Mouse (Mus musculus) midbrain, embryonic 13.5 days (tissue): Measurements from ENCODE around the gene 4931408C20Rik. TPM values are rescaled to one million over a fixed set of nuclear protein-coding genes. Genes with fewer than 3 reads are reported as not detected.

ENCODE experiments used
- ATAC-seq: fragments of 200-750 bp; cut with Nextera tagmentation; 2 replicates; pipeline ENCODE4 v1.8.0; 2017; ENCODE audit warnings: mild to moderate bottlenecking, moderate TSS enrichment, moderate library complexity
- H3K27ac ChIP-seq: fragments of 300-500 bp; sonication (generic); 2 replicates; pipeline ENCODE4 v1.5.1; 2015; ENCODE audit warnings: inconsistent platforms, mild to moderate bottlenecking, moderate library complexity
- H3K27me3 ChIP-seq: fragments of 300-500 bp; sonication (generic); 2 replicates; pipeline ENCODE4 v1.6.1; 2015; ENCODE audit warnings: mild to moderate bottlenecking, inconsistent platforms
- H3K36me3 ChIP-seq: fragments of 300-500 bp; sonication (generic); 2 replicates; pipeline ENCODE4 v1.6.1; 2015; ENCODE audit warnings: mild to moderate bottlenecking, inconsistent platforms
- H3K4me1 ChIP-seq: fragments of 300-500 bp; sonication (generic); replicated peaks from 2 replicates; pipeline ENCODE4 v1.6.1; 2015; ENCODE audit warnings: inconsistent platforms
- H3K4me2 ChIP-seq: fragments of 300-500 bp; sonication (generic); replicated peaks from 2 replicates; pipeline ENCODE4 v1.6.1; 2015; ENCODE audit warnings: moderate library complexity, mild to moderate bottlenecking, inconsistent platforms
- H3K4me3 ChIP-seq: fragments of 300-500 bp; sonication (generic); replicated peaks from 2 replicates; pipeline ENCODE4 v1.5.1; 2015; ENCODE audit warnings: mild to moderate bottlenecking, inconsistent platforms
- H3K9ac ChIP-seq: fragments of 300-500 bp; sonication (generic); replicated peaks from 2 replicates; pipeline ENCODE4 v1.6.1; 2015; ENCODE audit warnings: mild to moderate bottlenecking, inconsistent platforms
- H3K9me3 ChIP-seq: fragments of 300-500 bp; sonication (generic); 2 replicates; pipeline ENCODE4 v1.6.1; 2016; ENCODE audit warnings: mild to moderate bottlenecking, inconsistent platforms
- WGBS: fragments of 180-500 bp; shearing (Covaris S2); methylation state at CpG from one replicate; pipeline ENCODE4 v1.1.7; 2015; 5-methylcytosine and 5-hydroxymethylcytosine counted together
- polyA plus RNA-seq: library from polyadenylated mRNA; unstranded; fragments of >200 nt; fragmentation: Nextera tagmentation; extraction: Ambion mirVana; gene quantifications from 2 replicates; pipeline ENCODE4 v1.2.1, GENCODE M21; 2015

The 4931408C20Rik gene
- not detected in 2 replicates for polyA plus RNA-seq

DNA sequence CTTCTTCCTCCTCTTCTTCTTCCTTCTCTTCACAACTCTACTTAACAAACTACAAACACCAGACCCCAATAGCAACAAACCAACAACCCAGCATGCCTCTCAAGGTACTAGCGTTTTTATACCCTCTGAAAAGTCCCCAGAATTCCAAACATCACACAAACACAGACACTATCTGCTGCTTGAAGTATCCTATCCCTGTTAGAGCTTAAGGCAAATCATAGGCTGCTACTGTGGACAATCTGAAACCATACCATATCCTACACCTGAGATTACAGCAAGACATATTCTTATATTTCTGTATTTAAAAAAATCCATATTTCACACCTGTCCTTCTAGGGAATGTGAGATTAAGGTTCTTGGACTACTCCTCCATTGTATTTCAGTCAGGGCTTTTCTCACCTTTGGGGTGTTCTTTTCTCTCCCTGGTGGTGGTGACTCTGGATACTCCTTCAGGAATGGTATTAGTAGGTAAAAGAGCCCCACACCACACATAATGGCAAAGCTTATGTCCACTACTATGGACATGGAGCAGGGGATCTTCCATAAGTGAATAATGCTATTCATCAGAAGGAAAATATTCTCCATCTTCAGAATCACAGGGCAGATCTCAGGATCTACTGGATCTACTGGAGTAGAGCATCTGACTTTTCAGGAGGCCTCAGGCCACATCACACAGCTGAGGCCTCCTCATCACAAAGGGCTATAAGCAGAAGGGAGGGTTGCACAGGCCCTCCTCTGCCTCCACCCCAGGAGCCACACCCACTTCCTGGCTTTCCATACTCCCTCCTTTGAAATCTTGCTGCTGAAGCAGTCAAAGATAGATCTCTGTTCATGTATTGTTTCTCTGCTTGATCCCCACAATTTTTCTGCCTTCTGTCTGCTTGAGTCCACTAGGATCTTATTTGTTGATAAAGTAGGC lies at the start of gene 4931408C20Rik:
Gene 4931408C20Rik, minus strand, starts transcription at position 619 of the 919 bp plus-strand sequence.
- Histone ChIP-seq H3K9me3 (no peaks in the 10 kb centered on the region), H3K36me3 (no peaks in the 10 kb centered on the region), H3K4me2 (no peak within 1 kb of the TSS), H3K27ac (no peak within 1 kb of the TSS), H3K4me3 (no peak within 1 kb of the TSS), H3K27me3 (no peaks in the 10 kb centered on the region), H3K9ac (no peak within 1 kb of the TSS), H3K4me1 (no peaks in the 10 kb centered on the region)
- 53% methylated on average over 1 of the region's 1 CpGs for whole genome bisulfite sequencing
- peak; percentile 90 for ATAC-seq

DNA sequence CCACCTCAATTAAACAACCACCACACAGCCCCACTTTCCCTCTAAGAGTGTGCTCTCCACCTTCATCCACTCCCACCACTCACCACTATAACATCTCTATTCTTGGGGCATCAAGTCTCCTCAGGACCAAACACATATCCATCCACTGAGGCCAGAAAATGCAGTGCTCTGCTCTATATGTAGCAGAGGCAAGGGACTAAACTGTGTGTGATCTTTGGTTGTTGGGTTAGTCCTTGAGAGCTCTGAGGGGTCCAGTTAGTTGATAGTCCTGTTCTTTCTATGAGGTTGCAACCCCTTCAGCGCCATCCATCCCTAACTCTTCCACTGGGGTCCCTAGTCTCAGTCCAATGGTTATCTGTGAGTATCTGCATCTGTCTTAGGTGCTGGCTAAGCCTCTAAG lies 666 bp upstream of the 4931408C20Rik start:
- ATAC-seq, result peak; percentile 86
- H3K9me3 ChIP-seq, result no peaks in the 10 kb centered on the region
- H3K4me3 ChIP-seq, result no peak overlapping the region
- H3K4me2 ChIP-seq, result no peak overlapping the region
- H3K36me3 ChIP-seq, result no peaks in the 10 kb centered on the region
- no peak overlapping the region for H3K27ac ChIP-seq
- H3K4me1 ChIP-seq, result no peaks in the 10 kb centered on the region
- H3K27me3 ChIP-seq, result no peaks in the 10 kb centered on the region
- 74% methylated on average over 1 of the region's 1 CpGs for WGBS
- no peak overlapping the region for H3K9ac ChIP-seq

DNA sequence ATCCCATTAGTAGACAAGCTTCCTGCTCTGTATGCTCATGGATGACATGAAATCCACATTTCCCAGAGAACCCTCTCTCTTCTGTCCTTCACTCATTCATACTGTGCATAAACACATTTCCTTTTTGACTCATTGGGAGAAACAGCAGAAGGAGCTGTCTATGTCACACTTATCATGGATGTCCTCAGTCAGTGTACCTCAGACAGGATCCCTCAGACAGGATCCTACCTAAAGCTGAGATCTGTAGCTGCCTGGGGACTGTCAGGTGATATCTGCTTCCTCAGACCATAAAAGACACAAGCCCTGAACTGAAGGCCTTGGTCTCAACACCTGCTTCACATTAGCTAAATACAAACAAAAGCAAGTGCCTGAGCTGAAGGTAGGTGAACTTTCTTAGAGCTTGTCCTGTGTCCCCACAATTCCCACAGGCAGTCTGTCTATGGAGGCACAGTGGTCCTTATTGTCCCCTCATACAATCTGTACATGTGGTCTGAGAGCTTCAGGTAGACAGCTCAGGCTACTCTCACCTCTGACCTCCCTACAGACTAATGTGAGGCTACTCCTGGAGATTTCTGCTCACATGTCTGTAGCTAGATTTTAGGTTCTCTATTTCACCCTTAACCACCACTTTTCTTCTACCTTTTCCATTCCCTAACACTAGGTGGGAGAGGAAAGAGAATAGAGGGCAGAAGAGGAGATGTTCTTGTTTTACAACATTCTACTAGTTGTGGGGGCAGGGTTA lies 1.1 kb downstream of the 4931408C20Rik start:
- Histone ChIP-seq H3K9me3 (no peaks in the 10 kb centered on the region), H3K4me2 (no peak overlapping the region), H3K4me1 (no peaks in the 10 kb centered on the region), H3K27me3 (no peaks in the 10 kb centered on the region), H3K27ac (no peak overlapping the region), H3K36me3 (no peaks in the 10 kb centered on the region), H3K4me3 (no peak overlapping the region), H3K9ac (no peak overlapping the region)
- peak; percentile 41; the same call in 1 of the 2 replicates for ATAC-seq

DNA sequence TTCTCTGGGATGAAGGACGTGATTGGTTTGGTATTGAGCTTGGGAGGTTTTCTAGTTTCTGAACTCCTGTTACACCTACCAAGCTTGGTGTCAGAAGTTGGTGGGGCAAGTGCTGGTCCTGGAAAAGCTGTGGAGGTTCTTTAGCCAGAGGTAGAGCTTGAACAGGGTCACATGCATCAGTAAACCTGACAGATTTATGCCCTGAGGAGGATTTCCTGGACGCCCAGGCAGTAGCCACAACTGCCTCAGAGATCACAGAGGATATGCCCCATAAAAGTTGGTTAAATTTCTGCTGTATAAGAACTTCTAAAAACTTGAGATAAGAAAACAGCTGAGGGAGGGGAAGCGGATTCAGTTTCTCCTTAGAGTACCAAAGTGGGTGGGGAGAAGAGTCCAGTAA lies 1.9 kb downstream of the 4931408C20Rik start:
- 88% methylated on average over 3 of the region's 3 CpGs for WGBS
- ATAC-seq, result no peak
- H3K4me3 ChIP-seq, result no peak overlapping the region

DNA sequence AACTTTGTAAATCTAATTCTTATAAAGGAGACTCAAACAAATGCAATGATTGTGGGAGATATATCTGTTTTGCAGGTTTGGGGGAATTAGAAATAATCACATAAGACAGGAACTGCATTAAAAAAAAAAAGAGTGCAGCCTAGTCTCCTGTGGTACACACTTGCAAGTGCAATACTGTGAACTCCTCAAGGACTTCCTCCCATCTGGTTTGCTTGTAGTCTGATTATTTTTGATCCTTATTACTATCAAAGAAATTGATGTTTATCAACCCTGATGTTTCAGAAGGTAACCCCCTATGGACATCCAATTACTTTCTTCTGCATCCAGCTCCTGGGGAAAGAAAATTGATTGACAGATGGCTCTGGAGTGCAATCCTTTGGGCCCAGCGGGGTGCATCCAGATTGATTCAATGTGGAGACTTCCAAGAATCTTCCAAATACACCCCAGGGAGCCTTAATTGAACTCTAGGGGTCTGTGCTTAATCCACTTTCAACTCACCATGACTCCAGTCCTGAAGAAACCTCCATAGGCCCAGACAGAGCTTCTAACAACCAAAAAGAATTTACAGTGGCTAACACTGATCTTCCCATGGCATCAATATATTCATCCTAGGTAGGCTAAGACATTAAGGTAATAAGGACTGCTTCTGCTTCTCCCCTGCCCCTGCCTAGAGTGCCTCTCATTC lies 37.4 kb downstream of the 4931408C20Rik start:
- Histone ChIP-seq H3K4me1 (peaks cover 3% of the 10 kb centered on the region; the same call in 1 of the 2 replicates), H3K4me3 (no peak overlapping the region), H3K27ac (no peak overlapping the region), H3K9me3 (no peaks in the 10 kb centered on the region), H3K36me3 (no peaks in the 10 kb centered on the region), H3K9ac (no peak overlapping the region), H3K27me3 (no peaks in the 10 kb centered on the region), H3K4me2 (no peak overlapping the region)
- 23% methylated on average over 1 of the region's 1 CpGs for WGBS
- ATAC-seq, result peak; percentile 74

More for the DNA sequence above, 1.9 kb downstream of the 4931408C20Rik start:
- Histone ChIP-seq H3K4me1 (no peaks in the 10 kb centered on the region), H3K27me3 (no peaks in the 10 kb centered on the region), H3K9me3 (no peaks in the 10 kb centered on the region), H3K27ac (no peak overlapping the region), H3K36me3 (no peaks in the 10 kb centered on the region), H3K4me2 (no peak overlapping the region), H3K9ac (no peak overlapping the region)

DNA sequence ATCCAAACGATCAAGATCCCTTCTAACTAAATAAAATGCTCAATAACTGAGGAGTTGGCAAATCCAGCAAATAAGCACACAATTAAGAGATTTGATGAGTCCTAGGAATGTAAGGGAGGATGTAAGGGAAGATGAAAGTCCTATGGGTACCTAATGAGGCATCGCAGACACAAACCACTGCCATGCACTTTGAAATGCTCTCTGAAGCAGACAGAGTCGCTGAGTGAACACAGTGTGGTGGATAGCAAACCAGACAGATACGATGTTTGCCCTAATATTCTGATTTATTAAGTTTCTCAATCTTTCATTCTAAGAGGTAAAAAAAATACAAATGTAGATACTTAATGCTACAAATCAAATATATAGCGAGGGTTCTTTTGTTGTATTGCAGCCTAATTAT lies 51.2 kb downstream of the 4931408C20Rik start:
- 90% methylated on average over 5 of the region's 5 CpGs for WGBS
- H3K9me3 ChIP-seq, result no peaks in the 10 kb centered on the region
- ATAC-seq, result no peak
- H3K27me3 ChIP-seq, result no peaks in the 10 kb centered on the region
- no peak overlapping the region for H3K4me2 ChIP-seq
- peaks cover 5% of the 10 kb centered on the region; the same call in 1 of the 2 replicates for H3K4me1 ChIP-seq
- no peaks in the 10 kb centered on the region for H3K36me3 ChIP-seq
- no peak overlapping the region for H3K27ac ChIP-seq
- no peak overlapping the region for H3K4me3 ChIP-seq
- no peak overlapping the region for H3K9ac ChIP-seq
